Mouse (Mus musculus) neutrophil, adult 59 days (primary cell): ENCODE results near the gene Olfr187. TPM values are rescaled to one million over a fixed set of nuclear protein-coding genes. Genes with fewer than 3 reads are reported as not detected.

ENCODE experiments used
- total RNA-seq, 2 experiments: library from RNA; stranded (reverse); gene quantifications; 1 replicate in 1 of 2; 2 replicates in 1 of 2; pipeline ENCODE4 v1.2.4; 2023

Gene Olfr187
- total RNA-seq: not detected

GRCm38 (mm10) chr16:59039710-59040109 is at the start of gene Olfr187:
Gene Olfr187, minus strand, starts transcription at chr16:59039767.

GRCm38 (mm10) chr16:59077905-59078304 is 38.3 kb upstream of the Olfr187 start, which contains the start of gene Olfr190:
Gene Olfr190, minus strand, starts transcription at chr16:59078005.

GRCm38 (mm10) chr16:59030191-59030590 is 9.4 kb downstream of the Olfr187 start, which contains the start of gene Olfr186:
Gene Olfr186, minus strand, starts transcription at chr16:59030291.

GRCm38 (mm10) chr16:58995057-58995456 is 44.5 kb downstream of the Olfr187 start, which contains the start of gene Olfr183:
Gene Olfr183, plus strand, starts transcription at chr16:58995357.

Other genes with a start within 250 kb of the Olfr187 start
- not detected for gene Olfr173, start 239.5 kb downstream of the Olfr187 start, total RNA-seq
- gene Olfr175-ps1, start 213.0 kb downstream of the Olfr187 start, total RNA-seq: not detected
- gene Olfr177, start 165.0 kb downstream of the Olfr187 start, total RNA-seq: not detected
- gene Olfr178, start 147.7 kb downstream of the Olfr187 start, total RNA-seq: not detected
- not detected for gene Olfr181, start 111.0 kb downstream of the Olfr187 start, total RNA-seq
- gene Olfr180, start 110.4 kb downstream of the Olfr187 start, total RNA-seq: not detected
- gene Olfr183, start 44.4 kb downstream of the Olfr187 start, total RNA-seq: not detected
- gene Olfr186, start 9.5 kb downstream of the Olfr187 start, total RNA-seq: not detected
- not detected for gene Olfr190, start 38.2 kb upstream of the Olfr187 start, total RNA-seq
- gene Olfr191, start 50.1 kb upstream of the Olfr187 start, total RNA-seq: not detected
- not detected for gene Olfr193, start 72.1 kb upstream of the Olfr187 start, total RNA-seq
- gene Olfr194, start 81.3 kb upstream of the Olfr187 start, total RNA-seq: not detected
- gene Olfr195, start 107.3 kb upstream of the Olfr187 start, total RNA-seq: not detected
- not detected for gene Olfr196, start 130.7 kb upstream of the Olfr187 start, total RNA-seq
- gene Olfr198, start 163.8 kb upstream of the Olfr187 start, total RNA-seq: not detected
- gene Olfr199, start 180.0 kb upstream of the Olfr187 start, total RNA-seq: not detected
- gene Olfr201, start 232.9 kb upstream of the Olfr187 start, total RNA-seq: not detected
- not detected for gene Olfr202, start 247.0 kb upstream of the Olfr187 start, total RNA-seq